Mouse (Mus musculus) megakaryocyte, embryonic 14.5 days (primary cell): ENCODE measurements around the gene Zfp526. TPM values are rescaled to one million over a fixed set of nuclear protein-coding genes. Genes with fewer than 3 reads are reported as not detected.

Source experiments
- H3K27me3 ChIP-seq: replicated peaks from 2 replicates; pipeline ENCODE3; 2012; ENCODE audit warnings: inconsistent platforms
- H3K36me3 ChIP-seq: replicated peaks from 2 replicates; pipeline ENCODE3; 2012; ENCODE audit warnings: low read length, inconsistent platforms, mixed read lengths
- H3K4me1 ChIP-seq: 2 replicates; pipeline ENCODE4 v1.6.1; 2012; ENCODE audit warnings: inconsistent platforms
- H3K4me3 ChIP-seq: replicated peaks from 2 replicates; pipeline ENCODE3; 2012; ENCODE audit warnings: moderate library complexity, mild to moderate bottlenecking, inconsistent platforms
- H3K9me3 ChIP-seq: 2 replicates; pipeline ENCODE4 v1.6.1; 2012; ENCODE audit warnings: inconsistent platforms
- FLI1 ChIP-seq: IDR thresholded peaks from 2 replicates; pipeline ENCODE4 v1.6.1; 2012; ENCODE audit warnings: low read length, inconsistent platforms, mixed read lengths
- GATA1 ChIP-seq: IDR thresholded peaks from 3 replicates; pipeline ENCODE4 v1.6.1; 2012; ENCODE audit warnings: mixed read lengths, low read length, inconsistent platforms, borderline replicate concordance
- polyA plus RNA-seq: library from polyadenylated mRNA; stranded (reverse); fragments of >175 nt; gene quantifications from 2 replicates; pipeline ENCODE4 v1.2.3, GENCODE M21; 2012; ENCODE audit warnings: low replicate concordance; ENCODE audit not compliant: insufficient read depth

The Zfp526 gene
- 4.8 and 8.9 TPM in 2 replicates for polyA plus RNA-seq

GRCm38 (mm10) chr7:25221102-25221883, at the start of gene Zfp526:
Gene Zfp526, plus strand, starts transcription at chr7:25221425.
- peaks cover 52% of the 10 kb centered on the region for H3K36me3 ChIP-seq
- H3K4me1 ChIP-seq = peaks cover 86% of the 10 kb centered on the region
- no peaks in the 10 kb centered on the region for H3K27me3 ChIP-seq
- H3K9me3 ChIP-seq = no peaks in the 10 kb centered on the region
- TF ChIP-seq GATA1 (no peak), FLI1 (no peak)
- peak within 1 kb of the TSS; percentile 96 for H3K4me3 ChIP-seq

GRCm38 (mm10) chr7:25172669-25173068, 48.6 kb upstream of the Zfp526 start:
- peak overlapping the region; percentile 48 for H3K4me3 ChIP-seq
- peaks cover 98% of the 10 kb centered on the region for H3K4me1 ChIP-seq
- peaks cover 23% of the 10 kb centered on the region for H3K27me3 ChIP-seq
- H3K36me3 ChIP-seq = peaks cover 44% of the 10 kb centered on the region
- H3K9me3 ChIP-seq = no peaks in the 10 kb centered on the region
- TF ChIP-seq GATA1 = no peak
- TF ChIP-seq FLI1 = no peak

GRCm38 (mm10) chr7:25174343-25174742, 46.9 kb upstream of the Zfp526 start:
- Histone ChIP-seq H3K9me3 (no peaks in the 10 kb centered on the region), H3K4me3 (peak overlapping the region; percentile 12), H3K36me3 (peaks cover 34% of the 10 kb centered on the region), H3K27me3 (peaks cover 32% of the 10 kb centered on the region), H3K4me1 (peaks cover 96% of the 10 kb centered on the region)
- TF ChIP-seq FLI1 (no peak), GATA1 (no peak)

- TF ChIP-seq FLI1 (no peak), GATA1 (no peak)
- peak overlapping the region; percentile 93 for H3K4me3 ChIP-seq
- H3K9me3 ChIP-seq = no peaks in the 10 kb centered on the region
Observed at GRCm38 (mm10) chr7:25178317-25178716, 42.9 kb upstream of the Zfp526 start.

DNA sequence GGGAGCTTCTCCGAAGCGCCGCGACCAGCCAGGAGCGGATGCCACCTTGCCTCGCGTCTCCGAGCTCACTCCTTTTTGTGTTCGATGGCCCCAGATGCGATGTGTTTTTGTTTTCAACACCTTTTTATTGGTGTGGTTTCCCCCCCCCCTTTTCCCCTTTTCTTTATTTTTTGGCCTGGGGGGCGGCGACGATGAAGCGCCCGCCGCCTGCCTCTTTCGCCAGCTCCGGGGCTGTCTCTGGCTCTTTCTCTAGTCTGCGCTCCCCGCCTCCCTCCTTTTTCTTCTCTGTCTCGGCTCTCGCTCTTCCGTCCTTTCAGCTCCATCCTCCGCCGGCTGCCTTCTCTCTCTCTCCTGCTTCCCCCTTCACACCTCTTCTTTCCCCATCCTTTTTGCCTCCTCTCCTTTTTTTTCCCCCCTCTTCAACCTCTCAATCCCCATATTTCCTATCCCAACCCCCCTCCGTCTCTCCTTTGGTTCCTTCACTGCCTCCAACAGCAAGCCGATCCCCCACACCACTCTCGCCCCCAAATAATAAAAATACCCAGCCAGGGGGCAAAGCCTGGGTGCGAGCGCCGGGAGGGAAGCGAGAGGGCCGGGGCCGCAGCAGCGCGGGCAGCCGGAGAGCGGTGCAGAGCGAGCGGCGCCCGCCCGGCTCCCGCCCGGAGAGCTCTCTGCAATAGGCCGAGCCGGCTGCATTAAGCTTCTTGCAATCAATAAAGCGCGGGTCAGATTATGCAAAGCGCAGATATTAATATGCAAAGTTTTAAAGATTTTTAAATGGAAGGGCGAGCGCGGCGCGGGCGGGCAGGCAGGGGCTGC, 42.2 kb upstream of the Zfp526 start:
- Histone ChIP-seq H3K36me3 (peaks cover 21% of the 10 kb centered on the region), H3K9me3 (no peaks in the 10 kb centered on the region), H3K4me1 (peaks cover 88% of the 10 kb centered on the region), H3K4me3 (peak overlapping the region; percentile 93), H3K27me3 (peaks cover 45% of the 10 kb centered on the region)
- TF ChIP-seq GATA1 = no peak
- TF ChIP-seq FLI1 = no peak

More at GRCm38 (mm10) chr7:25178317-25178716, 42.9 kb upstream of the Zfp526 start:
- peaks cover 22% of the 10 kb centered on the region for H3K36me3 ChIP-seq
- peaks cover 88% of the 10 kb centered on the region for H3K4me1 ChIP-seq
- peaks cover 45% of the 10 kb centered on the region for H3K27me3 ChIP-seq

- no peak for TF ChIP-seq GATA1
- TF ChIP-seq FLI1 = no peak
- Histone ChIP-seq H3K4me1 (peaks cover 88% of the 10 kb centered on the region), H3K27me3 (peaks cover 45% of the 10 kb centered on the region), H3K9me3 (no peaks in the 10 kb centered on the region), H3K4me3 (peak within 1 kb of the TSS; percentile 93), H3K36me3 (peaks cover 18% of the 10 kb centered on the region)
Observed at GRCm38 (mm10) chr7:25179606-25180161, 41.5 kb upstream of the Zfp526 start, which contains the start of gene Pou2f2. Gene Pou2f2, minus strand, starts transcription at chr7:25179726.

DNA sequence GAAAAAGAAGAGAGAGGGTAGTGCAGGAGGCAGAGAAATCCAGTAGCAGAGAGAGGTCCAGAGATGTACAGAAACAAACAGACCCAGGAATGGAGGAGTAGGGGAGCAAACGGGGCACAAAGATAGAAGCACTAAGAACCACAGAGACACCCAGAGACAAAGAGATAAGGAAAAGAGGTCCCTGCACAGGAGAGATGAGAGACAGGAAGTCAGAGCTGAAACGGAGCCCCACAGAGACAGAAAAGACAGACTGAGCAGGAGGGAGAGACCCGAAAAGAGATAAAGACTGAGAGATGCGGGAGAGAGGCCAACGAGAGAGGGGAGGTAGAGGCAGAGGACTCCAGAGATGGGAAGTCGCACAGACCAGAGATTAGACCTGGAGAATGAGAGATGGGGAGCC, 40.7 kb upstream of the Zfp526 start:
- Histone ChIP-seq H3K4me1 (peaks cover 84% of the 10 kb centered on the region), H3K27me3 (peaks cover 42% of the 10 kb centered on the region), H3K36me3 (peaks cover 10% of the 10 kb centered on the region), H3K9me3 (no peaks in the 10 kb centered on the region), H3K4me3 (peak overlapping the region; percentile 93)
- TF ChIP-seq GATA1 (no peak), FLI1 (no peak)

DNA sequence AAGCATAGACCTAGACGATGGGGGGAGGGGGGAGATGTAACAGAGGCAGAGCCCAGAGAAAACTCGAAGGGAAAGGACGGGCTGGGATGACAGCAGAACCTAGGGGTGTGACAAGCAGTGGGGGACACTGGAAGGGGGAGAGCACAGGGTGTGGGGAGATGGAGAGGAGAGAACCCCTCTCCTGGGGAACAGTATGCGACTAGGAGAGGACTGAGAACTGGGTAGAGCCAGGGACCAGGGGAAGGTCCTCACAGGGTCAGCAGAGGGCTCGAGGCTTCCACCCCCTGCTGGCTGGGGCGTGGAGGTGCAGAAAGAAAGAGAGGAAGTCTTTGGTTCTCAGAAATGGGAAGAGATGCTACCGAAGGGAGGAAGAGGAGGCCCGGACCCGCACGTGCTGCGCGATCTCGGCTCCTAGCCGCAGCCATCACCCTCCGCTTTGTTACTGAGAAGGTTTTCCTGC, 39.9 kb upstream of the Zfp526 start:
- H3K27me3 ChIP-seq = peaks cover 35% of the 10 kb centered on the region
- H3K9me3 ChIP-seq = no peaks in the 10 kb centered on the region
- TF ChIP-seq GATA1 = no peak
- no peak for TF ChIP-seq FLI1
- H3K4me3 ChIP-seq = peak overlapping the region; percentile 93
- peaks cover 6% of the 10 kb centered on the region for H3K36me3 ChIP-seq
- H3K4me1 ChIP-seq = peaks cover 76% of the 10 kb centered on the region

GRCm38 (mm10) chr7:25181814-25182213, 39.4 kb upstream of the Zfp526 start:
- Histone ChIP-seq H3K4me3 (peak overlapping the region; percentile 93), H3K36me3 (peaks cover 1% of the 10 kb centered on the region), H3K4me1 (peaks cover 71% of the 10 kb centered on the region), H3K27me3 (peaks cover 31% of the 10 kb centered on the region), H3K9me3 (no peaks in the 10 kb centered on the region)
- TF ChIP-seq GATA1 = no peak
- no peak for TF ChIP-seq FLI1

- peaks cover 62% of the 10 kb centered on the region for H3K4me1 ChIP-seq
- no peaks in the 10 kb centered on the region for H3K36me3 ChIP-seq
- H3K9me3 ChIP-seq = no peaks in the 10 kb centered on the region
- H3K4me3 ChIP-seq = peak overlapping the region; percentile 4
- no peak for TF ChIP-seq GATA1
- TF ChIP-seq FLI1 = no peak
- peaks cover 15% of the 10 kb centered on the region for H3K27me3 ChIP-seq
Observed at GRCm38 (mm10) chr7:25184091-25184490, 37.1 kb upstream of the Zfp526 start.
